Mouse (Mus musculus): ENCODE data around the gene Rnasek. TPM values are rescaled to one million over a fixed set of nuclear protein-coding genes. Genes with fewer than 3 reads are reported as not detected.

The Rnasek gene
- total RNA-seq (2014; fragmentation: Nextera tagmentation) (133 and 164 TPM in 2 replicates), total RNA-seq (2017) (21.6 and 29.2 TPM in 2 replicates), polyA plus RNA-seq (2012) (119 and 152 TPM in 2 replicates)

DNA sequence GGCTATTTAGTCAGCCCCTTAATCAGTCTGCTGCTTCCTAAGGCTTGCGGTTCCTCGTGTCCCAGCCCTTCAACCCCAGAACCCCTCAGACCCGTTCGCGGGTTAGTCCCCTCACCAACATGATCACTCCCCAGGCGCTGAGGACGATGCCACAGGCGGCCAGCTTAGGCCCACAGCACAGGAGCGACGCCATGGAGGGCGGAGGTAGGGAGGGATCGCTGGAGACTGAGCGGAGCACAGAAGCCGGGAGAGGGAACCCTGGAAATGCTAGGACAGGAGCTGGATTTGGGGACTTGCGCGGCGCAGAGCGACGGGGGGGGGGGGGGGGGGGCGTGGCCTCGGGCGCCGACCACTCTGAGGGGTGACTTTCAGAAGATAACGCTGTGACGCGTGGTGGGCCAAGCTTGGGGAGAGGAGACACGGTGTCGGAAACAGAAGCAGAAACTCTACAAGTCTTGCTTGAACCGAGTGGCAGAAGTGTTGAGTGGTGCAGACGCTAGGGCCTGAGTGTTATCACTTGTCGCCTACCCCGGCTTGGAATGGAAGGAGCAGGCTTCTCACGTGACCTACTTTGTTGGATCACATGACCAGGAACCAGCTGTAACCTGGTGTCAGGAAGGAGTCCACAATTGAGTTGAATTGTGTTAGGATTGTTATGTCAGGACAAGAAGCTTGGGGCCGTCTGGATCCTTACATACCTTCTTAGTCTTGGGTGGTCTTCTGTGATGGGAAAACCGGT is at the start of gene Rnasek, which contains the start of gene Gm21988:
Rnasek (minus strand) TSS at position 302 of the 739 bp plus-strand sequence.
Gm21988 (minus strand) TSS at position 290 of the 739 bp plus-strand sequence.
- peak; percentile 63 for DNase-seq (ENCODE audit: low spot score)
- peaks cover 14% of the 10 kb centered on the region for H3K27me3 ChIP-seq (ENCODE audit: insufficient read depth, low read length)
- peaks cover 26% of the 10 kb centered on the region for H3K36me3 ChIP-seq (replicated peaks)
- peaks cover 55% of the 10 kb centered on the region for H3K4me1 ChIP-seq (ENCODE audit: insufficient read depth, low read depth, low read length)
- H3K9me3 ChIP-seq (replicated peaks): no peaks in the 10 kb centered on the region
- TF ChIP-seq GATA1 (IDR thresholded peaks at IDR 0.05; ENCODE audit: borderline replicate concordance, low read length): no peak
- no peak for TF ChIP-seq CTCF (IDR thresholded peaks at IDR 0.05; ENCODE audit: low read depth, low read length)
- TF ChIP-seq TAL1 (conservative IDR thresholded peaks at IDR 0.05; ENCODE audit: low read depth, low read length): no peak
- TF ChIP-seq POLR2AphosphoS5 (IDR thresholded peaks at IDR 0.05; ENCODE audit: insufficient replicate concordance, low read depth, low read length): no peak
- TF ChIP-seq GATA2 (IDR thresholded peaks at IDR 0.05; ENCODE audit: borderline replicate concordance, low read depth, low read length): no peak
- peak; percentile 43 for ATAC-seq (ENCODE audit: extremely low read depth, insufficient number of reproducible peaks, low FRiP score, poor library complexity, severe bottlenecking)
- H3K4me3 ChIP-seq (ENCODE audit: low read depth, low read length): peak within 1 kb of the TSS; percentile 90

DNA sequence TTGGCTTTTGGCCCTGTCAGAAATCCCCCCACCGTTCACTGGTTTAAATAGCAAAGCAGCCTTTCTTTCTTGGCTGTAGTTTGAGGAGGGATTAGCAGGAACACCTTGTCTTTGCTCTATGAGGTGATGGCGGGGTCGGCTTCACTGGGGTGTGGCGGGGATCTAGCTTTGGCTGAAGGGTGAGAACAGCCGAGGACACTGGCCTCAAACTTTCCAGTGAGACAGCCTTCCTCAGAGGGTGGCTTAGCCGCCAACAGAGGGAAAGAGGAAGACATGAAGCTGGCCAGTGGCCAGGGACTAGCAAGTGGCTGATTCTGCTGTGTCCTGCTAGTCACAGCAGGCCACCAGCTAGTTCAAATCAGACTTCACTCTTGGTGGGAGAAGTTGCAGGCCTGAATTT is 49.6 kb upstream of the Rnasek start:
- H3K27me3 ChIP-seq (ENCODE audit: insufficient read depth, low read length): peaks cover 9% of the 10 kb centered on the region
- TF ChIP-seq GATA2 (IDR thresholded peaks at IDR 0.05; ENCODE audit: borderline replicate concordance, low read depth, low read length) (no peak), POLR2AphosphoS5 (IDR thresholded peaks at IDR 0.05; ENCODE audit: insufficient replicate concordance, low read depth, low read length) (no peak), GATA1 (IDR thresholded peaks at IDR 0.05; ENCODE audit: borderline replicate concordance, low read length) (no peak), TAL1 (conservative IDR thresholded peaks at IDR 0.05; ENCODE audit: low read depth, low read length) (no peak), CTCF (IDR thresholded peaks at IDR 0.05; ENCODE audit: low read depth, low read length) (no peak)
- no peak for ATAC-seq (ENCODE audit: extremely low read depth, insufficient number of reproducible peaks, low FRiP score, poor library complexity, severe bottlenecking)
- no peaks in the 10 kb centered on the region for H3K4me1 ChIP-seq (ENCODE audit: insufficient read depth, low read depth, low read length)
- H3K36me3 ChIP-seq (replicated peaks): no peaks in the 10 kb centered on the region
- DNase-seq (ENCODE audit: low spot score): no peak
- H3K9me3 ChIP-seq (replicated peaks): no peaks in the 10 kb centered on the region
- no peak overlapping the region for H3K4me3 ChIP-seq (ENCODE audit: low read depth, low read length)

DNA sequence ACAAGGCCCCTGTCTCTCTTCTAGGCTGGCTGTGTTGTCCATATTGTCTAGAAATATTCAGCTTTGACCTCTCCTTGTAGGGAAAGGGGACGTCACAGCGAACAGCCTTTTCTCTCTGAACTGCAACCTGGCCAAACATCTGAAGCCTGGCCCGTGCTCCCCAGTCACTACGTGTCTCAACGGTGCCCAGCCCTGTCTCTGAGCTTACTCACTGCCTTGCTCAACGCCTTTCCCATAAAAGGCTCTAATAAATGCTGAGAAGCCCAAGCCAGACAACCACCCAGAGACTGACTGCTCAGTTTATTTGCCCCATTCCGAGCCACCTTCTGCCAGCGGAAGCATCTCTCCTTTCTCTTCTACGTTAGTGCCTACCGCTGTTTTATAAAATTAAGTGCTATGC is 48.5 kb upstream of the Rnasek start:
- Histone ChIP-seq H3K27me3 (ENCODE audit: insufficient read depth, low read length) (peaks cover 17% of the 10 kb centered on the region), H3K4me1 (ENCODE audit: insufficient read depth, low read depth, low read length) (no peaks in the 10 kb centered on the region), H3K36me3 (replicated peaks) (no peaks in the 10 kb centered on the region), H3K4me3 (ENCODE audit: low read depth, low read length) (no peak overlapping the region), H3K9me3 (replicated peaks) (no peaks in the 10 kb centered on the region)
- DNase-seq (ENCODE audit: low spot score): no peak
- TF ChIP-seq CTCF (IDR thresholded peaks at IDR 0.05; ENCODE audit: low read depth, low read length) (no peak), GATA2 (IDR thresholded peaks at IDR 0.05; ENCODE audit: borderline replicate concordance, low read depth, low read length) (no peak), TAL1 (conservative IDR thresholded peaks at IDR 0.05; ENCODE audit: low read depth, low read length) (no peak), POLR2AphosphoS5 (IDR thresholded peaks at IDR 0.05; ENCODE audit: insufficient replicate concordance, low read depth, low read length) (no peak)
- ATAC-seq (ENCODE audit: extremely low read depth, insufficient number of reproducible peaks, low FRiP score, poor library complexity, severe bottlenecking): no peak

DNA sequence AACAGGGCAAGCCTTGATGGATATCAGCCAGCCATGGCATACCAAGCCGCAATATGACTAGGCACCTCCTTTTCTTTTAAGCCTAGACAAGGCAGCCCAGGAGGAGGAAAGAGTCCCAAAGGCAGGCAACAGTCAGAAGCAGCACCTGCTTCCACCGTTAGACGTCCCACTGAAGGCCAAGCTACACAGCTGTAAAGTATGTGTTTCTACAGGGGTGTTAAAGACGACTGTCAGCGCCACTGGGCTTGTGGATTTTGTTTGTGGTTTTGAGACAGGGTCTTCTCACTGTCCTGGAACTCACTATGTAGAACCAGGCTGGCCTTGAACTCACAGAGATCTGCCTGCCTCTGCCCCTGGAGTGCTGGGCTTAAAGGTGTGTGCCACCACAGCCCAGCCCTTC is 46.0 kb upstream of the Rnasek start:
- TF ChIP-seq POLR2AphosphoS5 (IDR thresholded peaks at IDR 0.05; ENCODE audit: insufficient replicate concordance, low read depth, low read length): no peak
- TF ChIP-seq TAL1 (conservative IDR thresholded peaks at IDR 0.05; ENCODE audit: low read depth, low read length): no peak
- no peak for TF ChIP-seq GATA2 (IDR thresholded peaks at IDR 0.05; ENCODE audit: borderline replicate concordance, low read depth, low read length)
- TF ChIP-seq CTCF (IDR thresholded peaks at IDR 0.05; ENCODE audit: low read depth, low read length): no peak
- no peak for TF ChIP-seq GATA1 (IDR thresholded peaks at IDR 0.05; ENCODE audit: borderline replicate concordance, low read length)
- Histone ChIP-seq H3K9me3 (replicated peaks) (no peaks in the 10 kb centered on the region), H3K4me3 (ENCODE audit: low read depth, low read length) (no peak overlapping the region), H3K27me3 (ENCODE audit: insufficient read depth, low read length) (peaks cover 21% of the 10 kb centered on the region), H3K4me1 (ENCODE audit: insufficient read depth, low read depth, low read length) (no peaks in the 10 kb centered on the region), H3K36me3 (replicated peaks) (no peaks in the 10 kb centered on the region)
- ATAC-seq (ENCODE audit: extremely low read depth, insufficient number of reproducible peaks, low FRiP score, poor library complexity, severe bottlenecking) (no peak), DNase-seq (ENCODE audit: low spot score) (no peak)

DNA sequence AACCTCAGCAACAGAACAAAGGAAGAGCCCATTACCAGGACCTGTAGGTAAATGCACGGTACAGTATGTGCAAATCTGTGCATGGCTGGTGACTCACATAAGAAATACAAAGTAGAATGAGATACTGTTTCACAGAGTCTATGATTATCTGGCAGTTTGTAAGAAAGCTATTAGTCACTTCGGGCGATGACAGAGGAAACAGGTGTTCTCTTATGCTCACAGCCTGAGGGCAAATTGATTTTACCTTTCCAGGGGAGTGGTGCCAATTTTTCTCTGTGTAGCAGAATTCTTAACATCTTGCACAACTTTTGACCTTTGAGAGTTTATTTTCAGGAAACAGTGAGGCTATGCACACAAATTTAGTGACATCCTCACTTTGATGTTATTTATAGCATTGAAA is 45.1 kb upstream of the Rnasek start:
- ATAC-seq (ENCODE audit: extremely low read depth, insufficient number of reproducible peaks, low FRiP score, poor library complexity, severe bottlenecking) (no peak), DNase-seq (ENCODE audit: low spot score) (no peak)
- Histone ChIP-seq H3K9me3 (replicated peaks) (no peaks in the 10 kb centered on the region), H3K4me1 (ENCODE audit: insufficient read depth, low read depth, low read length) (no peaks in the 10 kb centered on the region), H3K4me3 (ENCODE audit: low read depth, low read length) (no peak overlapping the region), H3K36me3 (replicated peaks) (no peaks in the 10 kb centered on the region), H3K27me3 (ENCODE audit: insufficient read depth, low read length) (peaks cover 21% of the 10 kb centered on the region)
- no peak for TF ChIP-seq POLR2AphosphoS5 (IDR thresholded peaks at IDR 0.05; ENCODE audit: insufficient replicate concordance, low read depth, low read length)
- TF ChIP-seq GATA2 (IDR thresholded peaks at IDR 0.05; ENCODE audit: borderline replicate concordance, low read depth, low read length): no peak
- no peak for TF ChIP-seq TAL1 (conservative IDR thresholded peaks at IDR 0.05; ENCODE audit: low read depth, low read length)
- no peak for TF ChIP-seq CTCF (IDR thresholded peaks at IDR 0.05; ENCODE audit: low read depth, low read length)
- TF ChIP-seq GATA1 (IDR thresholded peaks at IDR 0.05; ENCODE audit: borderline replicate concordance, low read length): no peak

DNA sequence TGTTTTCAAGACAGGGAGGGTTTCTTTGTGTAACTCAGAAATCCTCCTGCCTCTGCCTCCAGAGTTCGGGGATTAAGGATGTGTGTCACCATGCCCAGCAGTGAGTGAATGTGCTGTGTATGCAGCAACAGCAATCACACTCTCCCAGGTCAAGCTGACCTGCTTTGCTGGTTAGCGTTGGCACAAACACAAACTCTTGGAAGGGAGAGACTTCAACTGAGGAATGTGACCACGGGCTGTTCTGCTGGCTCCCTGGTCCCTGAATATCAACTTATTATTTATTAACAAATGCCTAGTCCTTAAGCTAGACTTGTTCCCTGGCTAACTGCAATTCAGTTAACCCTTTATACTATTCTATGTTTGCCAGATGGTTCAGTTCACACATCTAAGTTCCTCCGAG is 44.0 kb upstream of the Rnasek start:
- H3K4me3 ChIP-seq (ENCODE audit: low read depth, low read length): no peak overlapping the region
- H3K27me3 ChIP-seq (ENCODE audit: insufficient read depth, low read length): peaks cover 18% of the 10 kb centered on the region
- no peaks in the 10 kb centered on the region for H3K9me3 ChIP-seq (replicated peaks)
- no peaks in the 10 kb centered on the region for H3K4me1 ChIP-seq (ENCODE audit: insufficient read depth, low read depth, low read length)
- no peaks in the 10 kb centered on the region for H3K36me3 ChIP-seq (replicated peaks)
- DNase-seq (ENCODE audit: low spot score) (no peak), ATAC-seq (ENCODE audit: extremely low read depth, insufficient number of reproducible peaks, low FRiP score, poor library complexity, severe bottlenecking) (no peak)
- no peak for TF ChIP-seq GATA1 (IDR thresholded peaks at IDR 0.05; ENCODE audit: borderline replicate concordance, low read length)
- TF ChIP-seq CTCF (IDR thresholded peaks at IDR 0.05; ENCODE audit: low read depth, low read length): no peak
- TF ChIP-seq TAL1 (conservative IDR thresholded peaks at IDR 0.05; ENCODE audit: low read depth, low read length): no peak
- TF ChIP-seq GATA2 (IDR thresholded peaks at IDR 0.05; ENCODE audit: borderline replicate concordance, low read depth, low read length): no peak
